Mouse (Mus musculus) bone marrow macrophage, adult 2 months (primary cell): ENCODE results near the gene Nat8f3. TPM values are rescaled to one million over a fixed set of nuclear protein-coding genes. Genes with fewer than 3 reads are reported as not detected.

Experiments
- polyA plus RNA-seq: library from polyadenylated mRNA; stranded (reverse); fragments of >200 nt; gene quantifications from 2 replicates; pipeline ENCODE4 v1.2.4, GENCODE M21; 2012; ENCODE audit not compliant: missing spikeins, insufficient read depth, insufficient read length

The Nat8f3 gene
- polyA plus RNA-seq, 1 experiment: not detected

Other genes starting within 250 kb of the Nat8f3 start
- 2.8 and 2.9 TPM in 2 replicates for gene Alms1, start 178.2 kb downstream of the Nat8f3 start, polyA plus RNA-seq
- gene Nat8f7, start 52.5 kb downstream of the Nat8f3 start, polyA plus RNA-seq: not detected in 2 replicates
- gene Nat8f6, start 55.2 kb upstream of the Nat8f3 start, polyA plus RNA-seq: not detected in 2 replicates
- not detected in 2 replicates for gene Nat8f5, start 55.2 kb upstream of the Nat8f3 start, polyA plus RNA-seq
- gene Nat8, start 66.3 kb upstream of the Nat8f3 start, polyA plus RNA-seq: not detected in 2 replicates
- gene Nat8f2, start 103.4 kb upstream of the Nat8f3 start, polyA plus RNA-seq: not detected in 2 replicates
- gene Nat8f4, start 139.1 kb upstream of the Nat8f3 start, polyA plus RNA-seq: 0.86 and 0.87 TPM in 2 replicates
- gene Tprkb, start 146.1 kb upstream of the Nat8f3 start, polyA plus RNA-seq: 21.2 and 25.9 TPM in 2 replicates
- 3.9 and 9.7 TPM in 2 replicates for gene Nat8f1, start 149.9 kb upstream of the Nat8f3 start, polyA plus RNA-seq
- 105 and 108 TPM in 2 replicates for gene Dusp11, start 195.9 kb upstream of the Nat8f3 start, polyA plus RNA-seq